Mouse (Mus musculus) forebrain, embryonic 11.5 days (tissue): ENCODE results near the gene Supv3l1. TPM values are rescaled to one million over a fixed set of nuclear protein-coding genes. Genes with fewer than 3 reads are reported as not detected.
A peak's percentile ranks its signal among the peaks of the same experiment; 100 is the strongest.

Experiments used
- ATAC-seq: fragments of 200-750 bp; cut with Nextera tagmentation; replicated peaks from 2 replicates; pipeline ENCODE4 v1.8.0; 2017; ENCODE audit warnings: moderate TSS enrichment; ENCODE audit not compliant: low FRiP score
- DNase-seq: peaks from one replicate; pipeline ENCODE4 v3.0.0-alpha.2; 2017; ENCODE audit warnings: low spot score
- H3K27ac ChIP-seq: fragments of 300-500 bp; sonication (generic); 2 replicates; pipeline ENCODE4 v1.5.1; 2014; ENCODE audit warnings: low read depth, low read length
- H3K27me3 ChIP-seq: fragments of 300-500 bp; sonication (generic); 2 replicates; pipeline ENCODE4 v1.6.1; 2014; ENCODE audit warnings: mild to moderate bottlenecking, low read length, mixed read lengths; ENCODE audit not compliant: control insufficient read depth, insufficient read depth
- H3K36me3 ChIP-seq: fragments of 300-500 bp; sonication (generic); 2 replicates; pipeline ENCODE4 v1.6.1; 2014; ENCODE audit warnings: mild to moderate bottlenecking, low read length, moderate library complexity, mixed read lengths; ENCODE audit not compliant: control insufficient read depth, insufficient read depth
- H3K4me1 ChIP-seq: fragments of 300-500 bp; sonication (generic); replicated peaks from 2 replicates; pipeline ENCODE4 v1.6.1; 2014; ENCODE audit warnings: low read length, mixed read lengths; ENCODE audit not compliant: control insufficient read depth, insufficient read depth
- H3K4me2 ChIP-seq: fragments of 300-500 bp; sonication (generic); 2 replicates; pipeline ENCODE4 v1.6.1; 2014; ENCODE audit warnings: low read depth, mild to moderate bottlenecking, low read length, moderate library complexity, mixed read lengths; ENCODE audit not compliant: severe bottlenecking
- H3K4me3 ChIP-seq: fragments of 300-500 bp; sonication (generic); 2 replicates; pipeline ENCODE4 v1.5.1; 2014; ENCODE audit warnings: low read depth, low read length
- H3K9ac ChIP-seq: fragments of 300-500 bp; sonication (generic); 2 replicates; pipeline ENCODE4 v1.6.1; 2014; ENCODE audit warnings: low read length
- H3K9me3 ChIP-seq: fragments of 300-500 bp; sonication (generic); 2 replicates; pipeline ENCODE4 v1.6.1; 2016; ENCODE audit warnings: low read length, mixed read lengths; ENCODE audit not compliant: control insufficient read depth
- WGBS: fragments of 180-500 bp; shearing (Covaris S2); extraction: QIAGEN DNeasy Blood & Tissue Kit; methylation state at CpG from one replicate; pipeline ENCODE4 v1.1.7; 2014; 5-methylcytosine and 5-hydroxymethylcytosine counted together
- polyA plus RNA-seq: library from polyadenylated mRNA; unstranded; fragments of >200 nt; fragmentation: Nextera tagmentation; extraction: Ambion mirVana; gene quantifications from 2 replicates; pipeline ENCODE4 v1.2.1, GENCODE M21; 2014

The Supv3l1 gene
- polyA plus RNA-seq, 1 experiment from 2014 or later = 33.5 TPM

DNA sequence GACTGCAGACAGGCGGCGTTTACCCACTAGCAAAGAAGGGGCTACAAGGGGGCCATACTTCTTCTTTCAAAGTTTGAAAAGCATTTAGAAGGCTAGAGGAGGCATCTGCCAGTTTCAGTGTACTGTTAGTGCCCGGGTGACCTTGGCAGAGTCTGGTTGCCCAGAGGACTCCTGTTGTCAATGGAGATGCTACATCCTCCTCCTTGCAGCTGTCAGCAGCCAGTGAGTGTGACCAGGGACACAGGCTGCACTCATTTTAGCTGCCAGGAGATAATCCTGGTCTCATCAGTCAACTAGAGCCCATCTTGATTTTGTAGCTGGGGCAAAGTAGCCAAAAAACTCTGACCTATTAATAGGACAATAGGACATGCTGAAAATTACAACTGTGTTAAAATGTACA lies 28.4 kb downstream of the Supv3l1 start:
- WGBS = 92% methylated on average over 3 of the region's 3 CpGs

DNA sequence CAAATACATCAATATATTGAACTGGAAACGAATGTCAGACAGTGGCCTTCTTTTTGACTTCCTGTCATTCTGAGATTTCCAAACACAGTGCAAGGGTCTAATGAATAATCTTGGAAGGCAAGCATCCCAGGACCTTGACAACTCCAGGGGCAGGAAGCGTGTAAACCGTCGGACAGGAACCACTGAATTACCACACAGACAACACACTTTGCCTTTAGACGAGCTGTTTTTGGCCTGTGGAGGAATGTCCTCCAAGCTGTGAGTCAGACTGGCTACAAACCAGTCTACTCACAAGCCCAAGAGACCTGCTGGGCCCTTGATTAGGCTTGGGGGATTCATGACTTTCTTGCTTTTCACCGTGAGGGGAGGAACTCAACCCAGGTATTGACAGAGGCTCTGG lies 29.1 kb downstream of the Supv3l1 start:
- ATAC-seq (no peak), DNase-seq (no peak)
- no peaks in the 10 kb centered on the region for H3K36me3 ChIP-seq
- 77% methylated on average over 6 of the region's 6 CpGs for WGBS
- no peaks in the 10 kb centered on the region for H3K4me1 ChIP-seq
- no peaks in the 10 kb centered on the region for H3K27me3 ChIP-seq
- H3K27ac ChIP-seq = no peak overlapping the region
- no peak overlapping the region for H3K4me3 ChIP-seq
- no peaks in the 10 kb centered on the region for H3K9me3 ChIP-seq
- H3K4me2 ChIP-seq = no peak overlapping the region
- H3K9ac ChIP-seq = no peak overlapping the region

More for the DNA sequence above, 28.4 kb downstream of the Supv3l1 start:
- Histone ChIP-seq H3K9me3 (no peaks in the 10 kb centered on the region), H3K4me2 (no peak overlapping the region), H3K4me1 (no peaks in the 10 kb centered on the region), H3K4me3 (no peak overlapping the region), H3K9ac (no peak overlapping the region), H3K27me3 (no peaks in the 10 kb centered on the region), H3K36me3 (no peaks in the 10 kb centered on the region), H3K27ac (no peak overlapping the region)
- ATAC-seq (no peak), DNase-seq (no peak)

DNA sequence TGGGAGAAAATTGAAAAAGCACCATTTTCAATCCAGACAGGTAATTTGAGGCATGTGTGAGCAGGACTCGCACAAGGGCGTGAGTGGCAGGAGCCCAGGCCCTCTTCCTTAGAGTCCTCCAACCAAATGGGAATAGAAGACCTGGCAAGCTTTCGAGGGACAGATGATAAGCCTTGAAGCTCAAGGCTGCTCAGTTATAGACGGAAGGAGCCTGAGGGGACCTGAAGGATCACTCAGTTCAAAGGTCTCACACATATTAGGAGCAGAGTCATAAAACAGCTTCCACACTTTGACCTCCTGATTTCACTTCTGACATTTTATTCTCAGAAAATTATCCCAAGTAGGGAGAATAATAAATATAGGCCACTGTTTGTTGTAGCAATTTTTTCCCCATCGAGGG lies 30.1 kb downstream of the Supv3l1 start:
- Histone ChIP-seq H3K27ac (no peak overlapping the region), H3K9ac (no peak overlapping the region), H3K4me2 (no peak overlapping the region), H3K36me3 (no peaks in the 10 kb centered on the region), H3K4me3 (no peak overlapping the region), H3K9me3 (no peaks in the 10 kb centered on the region), H3K27me3 (no peaks in the 10 kb centered on the region), H3K4me1 (no peaks in the 10 kb centered on the region)
- 85% methylated on average over 5 of the region's 5 CpGs for WGBS
- DNase-seq = no peak
- ATAC-seq = no peak

DNA sequence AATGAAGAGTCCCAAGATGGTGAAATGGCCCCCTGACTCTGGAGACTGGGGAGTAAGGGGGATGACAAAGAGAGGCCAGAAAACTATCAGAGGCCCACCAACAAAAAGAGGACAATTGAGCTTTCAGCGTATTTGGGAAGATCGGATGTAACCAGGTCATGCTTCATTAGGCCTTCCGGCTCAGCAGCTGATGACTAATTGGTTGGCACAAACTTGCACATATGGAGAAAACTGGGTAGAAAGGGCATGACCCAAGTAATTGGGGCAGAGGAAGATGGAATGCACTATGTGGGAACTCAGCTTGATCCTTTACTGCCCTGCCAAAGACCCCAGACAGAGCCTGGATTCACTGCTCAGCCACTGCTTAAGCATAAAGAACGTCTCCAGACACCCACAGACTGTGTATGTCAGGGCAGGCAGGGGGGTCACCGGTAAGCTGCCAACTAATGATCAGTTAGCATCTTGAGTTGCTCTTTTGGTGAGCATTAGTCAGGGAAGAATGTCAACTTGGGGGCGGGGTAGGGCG lies 30.6 kb downstream of the Supv3l1 start:
- Histone ChIP-seq H3K27ac (no peak overlapping the region), H3K36me3 (no peaks in the 10 kb centered on the region), H3K9ac (no peak overlapping the region), H3K4me1 (no peaks in the 10 kb centered on the region), H3K9me3 (no peaks in the 10 kb centered on the region), H3K4me2 (no peak overlapping the region), H3K4me3 (no peak overlapping the region), H3K27me3 (no peaks in the 10 kb centered on the region)
- ATAC-seq = no peak
- WGBS = 55% methylated on average over 7 of the region's 7 CpGs
- no peak for DNase-seq

DNA sequence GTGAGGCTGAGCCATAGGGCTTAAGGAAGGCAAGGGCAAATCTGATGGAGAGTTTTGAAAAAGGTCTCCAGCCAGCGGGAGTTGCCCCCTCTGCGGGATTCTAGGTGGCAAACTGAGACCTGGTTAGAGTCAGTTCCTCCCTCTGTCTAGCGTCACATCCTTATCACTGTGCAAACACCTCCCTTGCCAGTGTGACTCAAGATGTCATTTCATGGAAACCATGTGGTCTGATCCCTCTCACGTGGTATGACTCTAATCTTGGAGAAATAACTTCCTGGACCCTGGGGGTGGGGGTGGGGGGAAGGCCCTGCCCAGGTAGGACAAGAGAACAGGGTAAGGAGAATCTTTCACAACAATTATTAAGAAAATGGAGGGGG lies 35.9 kb downstream of the Supv3l1 start:
- H3K4me3 ChIP-seq = no peak overlapping the region
- no peak for ATAC-seq
- no peak overlapping the region for H3K9ac ChIP-seq
- no peaks in the 10 kb centered on the region for H3K27me3 ChIP-seq
- 54% methylated on average over 4 of the region's 4 CpGs for WGBS
- no peaks in the 10 kb centered on the region for H3K9me3 ChIP-seq
- H3K27ac ChIP-seq = no peak overlapping the region
- H3K36me3 ChIP-seq = no peaks in the 10 kb centered on the region
- H3K4me2 ChIP-seq = no peak overlapping the region
- H3K4me1 ChIP-seq = no peaks in the 10 kb centered on the region
- no peak for DNase-seq

DNA sequence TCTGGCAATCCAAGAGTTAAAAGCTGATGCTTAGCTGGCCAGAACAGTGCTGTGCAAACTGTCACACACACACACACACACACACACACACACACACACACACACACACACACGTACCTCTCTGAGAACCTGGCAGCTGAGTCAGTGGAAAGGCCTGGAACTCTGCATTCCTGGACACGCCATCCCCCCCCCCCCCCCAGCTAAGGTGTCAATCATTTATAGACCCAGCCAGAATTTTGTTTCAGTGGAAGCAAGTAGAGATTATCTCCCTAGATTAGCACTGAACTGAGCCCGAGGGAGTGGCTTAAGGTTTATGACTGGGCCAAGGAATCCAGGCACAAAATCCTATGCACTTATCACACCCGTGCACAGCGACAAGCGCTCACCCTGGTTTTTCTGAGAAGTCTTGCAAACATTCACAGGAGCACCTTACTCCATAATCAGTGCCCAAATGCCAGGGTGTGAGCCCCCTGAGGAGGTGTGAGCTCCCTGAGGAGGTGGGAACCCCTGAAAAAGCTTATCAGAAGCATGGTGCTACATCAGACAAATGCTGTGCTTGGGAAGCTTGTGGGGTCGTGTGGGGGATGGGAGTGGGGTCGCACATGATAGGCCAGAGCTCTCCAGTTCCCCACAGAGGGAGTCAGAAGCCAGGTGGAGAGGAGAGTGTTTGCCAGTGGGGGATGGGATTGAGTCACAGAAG lies 36.5 kb downstream of the Supv3l1 start:
- H3K27me3 ChIP-seq = no peaks in the 10 kb centered on the region
- no peak for DNase-seq
- no peak overlapping the region for H3K9ac ChIP-seq
- no peak overlapping the region for H3K27ac ChIP-seq
- no peak for ATAC-seq
- 49% methylated on average over 8 of the region's 8 CpGs for WGBS
- no peaks in the 10 kb centered on the region for H3K9me3 ChIP-seq
- no peaks in the 10 kb centered on the region for H3K4me1 ChIP-seq
- H3K4me2 ChIP-seq = no peak overlapping the region
- no peak overlapping the region for H3K4me3 ChIP-seq
- H3K36me3 ChIP-seq = no peaks in the 10 kb centered on the region

DNA sequence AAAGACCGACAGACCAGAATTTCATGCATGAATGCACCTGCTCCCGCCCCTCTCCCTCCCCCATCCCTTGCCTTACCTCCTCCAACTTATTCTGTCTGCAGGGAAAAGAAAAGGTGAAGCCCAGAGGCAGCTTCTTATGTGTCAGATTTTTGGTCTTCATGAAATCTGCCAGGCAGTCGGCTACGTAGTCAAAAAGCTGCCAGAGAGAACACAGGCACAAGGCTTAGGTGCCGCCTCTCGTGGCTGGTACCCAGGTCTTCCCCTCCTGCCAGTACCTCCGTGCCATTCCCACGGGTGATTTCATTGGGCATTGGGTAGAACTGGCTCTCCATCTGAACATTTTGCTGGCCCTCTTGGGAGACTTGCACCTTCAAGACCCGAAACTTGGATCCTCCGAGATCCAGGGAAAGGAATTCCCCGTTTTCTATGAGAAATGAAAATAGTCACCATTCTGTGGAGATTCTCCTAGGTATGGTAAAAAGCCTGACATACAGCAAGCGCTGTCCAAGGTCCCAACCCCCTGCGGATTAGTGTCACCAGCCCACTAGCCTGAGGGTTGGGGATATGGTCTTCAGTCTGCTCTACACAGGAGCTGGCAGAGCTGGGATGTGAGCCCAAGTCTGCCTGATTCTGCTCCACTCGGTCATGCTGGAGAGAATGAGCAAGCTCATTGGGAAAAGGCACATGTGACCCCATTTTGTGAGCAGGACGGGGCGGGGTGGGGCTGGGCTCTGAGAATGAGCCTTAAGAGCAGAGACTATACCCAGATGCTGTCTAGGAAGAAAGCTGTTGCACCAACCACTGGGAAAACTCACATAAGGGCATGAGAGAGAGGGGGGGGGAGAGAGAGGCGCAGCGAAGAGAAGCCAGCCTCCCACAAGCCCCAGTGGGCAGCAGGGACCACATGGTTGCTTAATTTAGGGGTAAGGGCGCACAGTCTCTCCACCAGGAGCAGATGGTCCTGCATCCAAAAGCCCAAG lies 37.8 kb downstream of the Supv3l1 start:
- ATAC-seq = no peak
- Histone ChIP-seq H3K4me2 (no peak overlapping the region), H3K27ac (no peak overlapping the region), H3K36me3 (no peaks in the 10 kb centered on the region), H3K9me3 (no peaks in the 10 kb centered on the region), H3K27me3 (no peaks in the 10 kb centered on the region), H3K4me3 (no peak overlapping the region), H3K9ac (no peak overlapping the region), H3K4me1 (no peaks in the 10 kb centered on the region)
- DNase-seq = no peak
- WGBS = 70% methylated on average over 19 of the region's 19 CpGs

DNA sequence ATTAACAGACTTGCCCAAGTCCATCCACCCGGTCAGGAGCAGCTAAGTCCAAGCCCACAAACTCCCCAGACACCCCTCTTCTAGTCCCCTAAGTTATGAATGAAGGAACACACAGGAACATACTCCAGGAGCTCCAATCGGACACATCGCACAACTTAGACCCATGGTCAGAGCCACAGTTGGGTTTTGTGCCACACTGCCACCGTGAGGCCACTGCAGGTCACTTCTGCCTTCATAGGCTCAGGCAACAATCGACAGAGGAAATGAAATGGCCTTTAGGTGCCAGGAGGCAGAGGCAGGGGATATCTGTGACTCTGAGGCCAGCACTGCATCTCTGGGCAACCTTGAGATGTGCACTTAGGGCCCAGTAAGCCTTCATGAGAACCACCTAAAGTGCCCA lies 38.6 kb downstream of the Supv3l1 start:
- Histone ChIP-seq H3K4me1 (no peaks in the 10 kb centered on the region), H3K4me3 (no peak overlapping the region), H3K9ac (no peak overlapping the region), H3K4me2 (no peak overlapping the region), H3K9me3 (no peaks in the 10 kb centered on the region), H3K27me3 (no peaks in the 10 kb centered on the region), H3K27ac (no peak overlapping the region), H3K36me3 (no peaks in the 10 kb centered on the region)
- DNase-seq (peak; percentile 83), ATAC-seq (peak; percentile 30; the same call in 1 of the 2 replicates)
- 17% methylated on average over 5 of the region's 5 CpGs for WGBS
